Mouse (Mus musculus) intestine, embryonic 14.5 days (tissue): ENCODE results near the gene Cables2. TPM values are rescaled to one million over a fixed set of nuclear protein-coding genes. Genes with fewer than 3 reads are reported as not detected.
"Not testable (repeated sequence)": the region's sequence is repeated elsewhere in the genome, so short reads cannot be mapped to it uniquely, and the experiment has no call there.

Experiments used
- ATAC-seq: fragments of 200-750 bp; cut with Nextera tagmentation; replicated peaks from 2 replicates; pipeline ENCODE4 v1.8.0; 2017; ENCODE audit warnings: low read depth, moderate number of reproducible peaks, moderate TSS enrichment, moderate library complexity; ENCODE audit not compliant: low FRiP score, low TSS enrichment
- DNase-seq: peaks from one replicate; pipeline ENCODE4 v3.0.0-alpha.2; 2018; ENCODE audit warnings: low spot score
- H3K27ac ChIP-seq: fragments of 300-500 bp; sonication (generic); 2 replicates; pipeline ENCODE4 v1.5.1; 2014; ENCODE audit warnings: low read depth, mild to moderate bottlenecking, control low read depth
- H3K27me3 ChIP-seq: fragments of 300-500 bp; sonication (generic); replicated peaks from 2 replicates; pipeline ENCODE4 v1.6.1; 2014; ENCODE audit warnings: low read length, control low read depth; ENCODE audit not compliant: control insufficient read depth, insufficient read depth
- H3K36me3 ChIP-seq: fragments of 300-500 bp; sonication (generic); 2 replicates; pipeline ENCODE4 v1.6.1; 2014; ENCODE audit warnings: low read length, control low read depth; ENCODE audit not compliant: control insufficient read depth, insufficient read depth
- H3K4me1 ChIP-seq: fragments of 300-500 bp; sonication (generic); replicated peaks from 2 replicates; pipeline ENCODE4 v1.6.1; 2014; ENCODE audit warnings: low read length, control low read depth, mixed read lengths; ENCODE audit not compliant: control insufficient read depth, insufficient read depth
- H3K4me2 ChIP-seq: fragments of 300-500 bp; sonication (generic); 2 replicates; pipeline ENCODE4 v1.6.1; 2014; ENCODE audit warnings: low read length
- H3K4me3 ChIP-seq: fragments of 300-500 bp; sonication (generic); 2 replicates; pipeline ENCODE4 v1.5.1; 2014; ENCODE audit warnings: low read depth, low read length, control low read depth, mixed read lengths
- H3K9ac ChIP-seq: fragments of 300-500 bp; sonication (generic); 2 replicates; pipeline ENCODE4 v1.6.1; 2014; ENCODE audit warnings: mild to moderate bottlenecking, low read length
- H3K9me3 ChIP-seq: fragments of 300-500 bp; sonication (generic); 2 replicates; pipeline ENCODE4 v1.6.1; 2016; ENCODE audit warnings: low read length, control low read depth; ENCODE audit not compliant: control insufficient read depth
- WGBS: fragments of 180-500 bp; shearing (Covaris S2); extraction: QIAGEN DNeasy Blood & Tissue Kit; methylation state at CpG from one replicate; pipeline ENCODE4 v1.1.7; 2014; 5-methylcytosine and 5-hydroxymethylcytosine counted together
- polyA plus RNA-seq: library from polyadenylated mRNA; unstranded; fragments of >200 nt; fragmentation: Nextera tagmentation; extraction: Ambion mirVana; gene quantifications from 2 replicates; pipeline ENCODE4 v1.2.1, GENCODE M21; 2014

Gene Cables2
- polyA plus RNA-seq, 1 experiment from 2014 or later: 20.3 TPM

- ATAC-seq (no peak), DNase-seq (no peak)
- Histone ChIP-seq H3K9me3 (no peaks in the 10 kb centered on the region), H3K4me1 (peaks cover 7% of the 10 kb centered on the region), H3K36me3 (peaks cover 75% of the 10 kb centered on the region), H3K4me2 (no peak overlapping the region), H3K27ac (no peak overlapping the region), H3K9ac (no peak overlapping the region), H3K4me3 (no peak overlapping the region), H3K27me3 (no peaks in the 10 kb centered on the region)
- WGBS: 87% methylated on average over 3 of the region's 3 CpGs
Measured at GRCm38 (mm10) chr2:180262441-180262840, 10.9 kb downstream of the Cables2 start.

- Histone ChIP-seq H3K36me3 (peaks cover 75% of the 10 kb centered on the region), H3K27ac (no peak overlapping the region), H3K4me1 (peaks cover 7% of the 10 kb centered on the region), H3K9ac (no peak overlapping the region), H3K9me3 (no peaks in the 10 kb centered on the region), H3K4me3 (no peak overlapping the region), H3K4me2 (no peak overlapping the region), H3K27me3 (no peaks in the 10 kb centered on the region)
- WGBS: 84% methylated on average over 7 of the region's 7 CpGs
- ATAC-seq (no peak), DNase-seq (no peak)
Measured at GRCm38 (mm10) chr2:180261901-180262300, 11.4 kb downstream of the Cables2 start.

DNA sequence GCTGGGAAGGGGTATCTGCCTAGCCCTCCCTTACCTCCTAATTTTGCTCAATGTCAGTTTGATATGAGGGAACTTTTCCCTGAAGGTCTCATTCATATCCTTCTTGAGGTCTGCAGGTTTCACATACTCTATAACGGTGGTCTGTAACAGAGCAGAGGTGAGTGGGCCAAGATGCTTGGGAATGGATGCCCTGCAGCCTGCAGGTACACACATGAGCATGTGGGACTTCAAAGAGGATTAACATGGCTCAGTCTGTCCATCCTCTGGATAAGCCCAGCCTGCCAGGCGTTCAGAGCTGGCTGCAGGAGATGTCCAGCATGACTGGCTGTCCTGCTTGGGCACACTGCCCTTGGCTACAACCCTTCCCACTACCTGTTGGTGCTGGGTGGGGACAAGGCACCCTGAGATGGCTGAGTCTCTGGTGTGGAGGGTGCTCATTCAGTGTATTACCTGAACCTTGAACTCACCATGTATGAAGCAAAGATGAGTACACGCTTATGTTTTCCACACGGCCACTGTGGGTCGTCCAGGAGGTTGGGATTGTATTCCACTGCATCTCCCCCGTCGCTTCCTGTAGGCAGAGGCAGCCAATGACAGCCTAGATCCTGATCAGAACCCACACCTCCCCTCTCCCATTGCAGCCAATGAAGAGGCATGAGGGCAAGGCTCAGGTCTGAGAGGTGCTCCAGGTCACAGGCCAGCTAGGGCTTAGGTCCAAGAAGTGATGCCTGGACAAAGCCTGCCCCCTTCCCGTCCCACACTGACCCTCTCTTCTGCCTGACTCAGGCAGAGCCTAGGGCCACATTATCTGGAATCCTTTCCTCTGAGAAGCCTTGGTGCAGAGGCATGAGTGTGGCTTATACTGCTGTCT is 12.5 kb downstream of the Cables2 start:
- H3K27ac ChIP-seq: no peak overlapping the region
- H3K4me2 ChIP-seq: no peak overlapping the region
- no peak overlapping the region for H3K9ac ChIP-seq
- peaks cover 65% of the 10 kb centered on the region for H3K36me3 ChIP-seq
- no peaks in the 10 kb centered on the region for H3K27me3 ChIP-seq
- no peak for ATAC-seq
- WGBS: 61% methylated on average over 8 of the region's 8 CpGs
- H3K4me3 ChIP-seq: no peak overlapping the region
- H3K4me1 ChIP-seq: peaks cover 10% of the 10 kb centered on the region
- no peaks in the 10 kb centered on the region for H3K9me3 ChIP-seq
- no peak for DNase-seq

DNA sequence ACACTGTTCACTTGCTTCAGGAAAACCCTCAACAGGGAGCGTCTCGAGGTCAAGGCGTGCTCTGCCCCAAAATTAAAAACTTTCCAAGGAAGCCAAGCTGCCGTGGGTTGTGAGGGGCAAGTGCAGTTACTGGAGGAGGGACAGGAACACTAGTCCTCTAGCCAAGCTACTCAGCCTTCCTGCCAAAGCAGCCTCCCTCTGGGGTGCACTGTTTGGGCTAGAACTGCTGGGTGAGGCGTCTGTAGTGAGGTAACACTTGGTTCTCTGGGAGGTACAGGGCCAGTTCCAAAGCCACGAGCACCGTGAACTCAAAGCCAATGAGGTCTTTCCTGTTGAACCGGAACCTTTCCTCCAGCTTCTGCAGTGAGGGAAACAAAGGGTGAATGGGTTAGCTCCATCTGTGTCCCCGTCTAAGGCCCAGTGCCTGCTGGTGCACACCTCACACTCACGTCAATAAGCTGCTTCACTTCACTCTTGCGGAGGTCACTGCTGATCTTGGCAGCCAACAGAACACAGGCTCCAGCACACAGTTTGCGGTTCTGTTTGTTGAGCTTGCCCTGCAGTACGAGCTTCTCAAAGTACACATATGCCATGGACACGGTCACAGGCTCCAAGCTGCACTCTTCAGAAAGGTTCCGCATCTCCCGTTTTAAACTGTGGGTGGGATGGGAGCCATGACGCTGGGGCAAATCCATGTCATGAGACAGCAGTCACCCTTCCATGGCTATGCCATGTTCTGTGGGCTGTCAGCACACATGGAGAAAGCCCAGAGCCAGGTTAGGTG is 13.3 kb downstream of the Cables2 start:
- peaks cover 63% of the 10 kb centered on the region for H3K36me3 ChIP-seq
- H3K27ac ChIP-seq, H3K4me3 ChIP-seq: not testable (repeated sequence)

DNA sequence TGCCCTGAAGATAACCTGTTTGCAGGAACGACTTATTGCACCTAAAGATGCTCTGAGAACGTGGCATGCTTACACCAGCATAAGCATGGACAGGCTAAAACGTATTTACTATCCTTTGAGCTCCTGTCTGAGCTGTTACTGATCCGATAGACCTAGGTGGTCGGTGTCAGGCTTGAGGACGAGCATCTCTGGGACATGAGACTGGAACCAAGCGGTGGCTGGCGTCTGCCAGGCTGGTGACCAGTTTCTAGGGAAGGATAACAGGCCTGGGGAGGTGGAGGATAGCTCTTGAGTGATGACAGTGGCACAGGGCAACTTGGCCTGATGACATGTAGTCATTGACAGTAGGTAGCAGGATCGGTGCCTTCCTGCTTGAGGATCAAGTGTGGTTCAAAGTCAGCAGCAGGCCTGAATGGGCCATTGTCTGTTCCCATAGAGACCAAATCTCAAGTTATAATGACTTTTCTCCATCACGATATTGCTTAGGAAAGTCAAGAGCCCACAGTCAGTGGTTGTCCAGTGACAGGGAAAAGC is 14.3 kb downstream of the Cables2 start:
- not testable (repeated sequence) for DNase-seq, H3K27ac ChIP-seq, H3K4me3 ChIP-seq, H3K27me3 ChIP-seq, ATAC-seq, H3K4me2 ChIP-seq, H3K9ac ChIP-seq, H3K9me3 ChIP-seq
- Histone ChIP-seq H3K36me3 (peaks cover 60% of the 10 kb centered on the region), H3K4me1 (peaks cover 11% of the 10 kb centered on the region)
- 80% methylated on average over 10 of the region's 10 CpGs for WGBS

More for the DNA sequence above, 13.3 kb downstream of the Cables2 start:
- not testable (repeated sequence) for H3K4me2 ChIP-seq, H3K9ac ChIP-seq, ATAC-seq, H3K9me3 ChIP-seq, H3K27me3 ChIP-seq, DNase-seq
- WGBS: 77% methylated on average over 17 of the region's 17 CpGs
- peaks cover 11% of the 10 kb centered on the region for H3K4me1 ChIP-seq

DNA sequence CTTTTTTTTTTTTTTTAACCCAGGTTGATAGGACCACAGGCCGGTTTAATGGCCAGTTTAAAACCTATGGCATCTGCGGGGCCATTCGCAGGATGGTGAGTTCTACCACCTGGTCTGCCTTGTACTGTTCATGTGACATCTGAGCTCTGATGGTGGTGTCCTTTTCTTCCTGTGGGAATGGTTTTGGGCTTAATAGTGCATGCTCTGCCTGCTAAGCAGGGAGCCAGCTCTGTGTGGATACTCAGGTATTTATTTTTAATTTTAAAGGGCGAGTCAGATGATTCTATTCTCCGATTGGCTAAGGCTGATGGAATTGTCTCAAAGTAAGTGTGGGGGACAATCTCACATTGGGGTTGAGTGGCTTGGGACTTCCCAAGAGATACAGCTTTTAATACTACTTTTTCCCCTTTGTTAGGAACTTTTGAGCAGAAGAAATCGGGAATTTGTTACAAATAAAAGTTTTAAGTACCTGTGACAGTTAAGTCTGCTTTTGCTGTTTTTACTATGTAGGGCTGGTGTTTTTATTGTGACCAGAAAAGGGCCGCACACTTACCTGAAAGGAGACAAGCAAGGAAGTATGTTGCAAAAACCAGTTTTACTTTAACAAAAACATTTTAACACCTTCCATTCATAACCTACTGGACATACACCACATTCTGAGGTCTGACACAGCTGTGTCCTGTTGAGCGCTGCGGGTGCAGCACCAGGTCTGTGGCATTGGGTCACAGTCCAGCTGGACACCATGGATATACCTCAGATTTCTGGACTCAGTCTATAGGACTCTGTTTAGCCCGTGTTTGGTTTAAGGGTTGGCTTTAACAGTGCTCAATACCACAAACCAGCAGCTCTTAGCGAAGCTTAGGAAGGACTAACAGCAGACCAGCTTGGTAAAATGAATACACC is 15.1 kb downstream of the Cables2 start:
- DNase-seq (no peak), ATAC-seq (no peak)
- Histone ChIP-seq H3K4me1 (peaks cover 11% of the 10 kb centered on the region), H3K9ac (peak overlapping the region; percentile 87), H3K4me2 (peak overlapping the region; percentile 73), H3K9me3 (no peaks in the 10 kb centered on the region), H3K36me3 (peaks cover 52% of the 10 kb centered on the region), H3K27me3 (no peaks in the 10 kb centered on the region), H3K4me3 (peak overlapping the region; percentile 86), H3K27ac (peak overlapping the region; percentile 75; the same call in 1 of the 2 replicates)
- 53% methylated on average over 11 of the region's 11 CpGs for WGBS

DNA sequence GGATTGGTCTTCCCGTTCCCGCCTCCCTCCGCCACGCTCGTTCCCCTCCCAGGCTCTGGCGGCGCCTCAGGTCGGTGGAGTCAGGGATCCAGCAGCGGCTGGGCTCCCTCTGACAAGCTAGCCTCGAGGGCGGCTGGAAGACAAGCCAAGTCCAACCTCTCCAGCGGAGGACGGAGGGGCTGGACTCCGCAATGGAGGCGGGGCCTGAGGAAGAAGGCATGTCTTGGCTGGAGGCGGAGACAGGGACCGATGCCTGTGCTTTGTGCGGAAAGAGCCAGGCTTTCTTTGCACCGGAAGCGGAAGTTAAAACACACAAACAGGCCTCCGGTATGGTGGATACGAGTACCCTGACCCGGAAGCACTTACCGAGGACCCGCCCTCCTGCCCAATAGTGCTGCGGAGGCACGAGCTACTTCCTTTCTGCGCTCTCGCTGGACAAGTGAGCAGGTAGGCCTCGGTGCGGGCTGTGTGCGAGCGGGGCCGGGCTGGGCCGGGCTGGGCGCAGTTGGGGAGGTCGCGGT is 16.2 kb downstream of the Cables2 start, which contains the start of gene Rps21:
Gene Rps21, plus strand, starts transcription at position 377 of the 521 bp plus-strand sequence.
- DNase-seq (peak; percentile 100), ATAC-seq (peak; percentile 95)
- Histone ChIP-seq H3K27me3 (no peaks in the 10 kb centered on the region), H3K4me3 (peak within 1 kb of the TSS; percentile 86), H3K9ac (peak within 1 kb of the TSS; percentile 87), H3K9me3 (no peaks in the 10 kb centered on the region), H3K36me3 (peaks cover 41% of the 10 kb centered on the region), H3K4me2 (peak within 1 kb of the TSS; percentile 82), H3K4me1 (peaks cover 11% of the 10 kb centered on the region), H3K27ac (peak within 1 kb of the TSS; percentile 91)
- WGBS: under 1% methylated on average over 38 of the region's 38 CpGs
